Mouse (Mus musculus) B cell, adult (primary cell): ENCODE measurements around the gene Pou2f3. TPM values are rescaled to one million over a fixed set of nuclear protein-coding genes. Genes with fewer than 3 reads are reported as not detected.

Experiments
- total RNA-seq: library from RNA; stranded (reverse); gene quantifications from 4 replicates; pipeline ENCODE4 v1.2.4, GENCODE M21; 2023; ENCODE audit not compliant: inconsistent age

Gene Pou2f3
- not detected in 4 replicates for total RNA-seq

DNA sequence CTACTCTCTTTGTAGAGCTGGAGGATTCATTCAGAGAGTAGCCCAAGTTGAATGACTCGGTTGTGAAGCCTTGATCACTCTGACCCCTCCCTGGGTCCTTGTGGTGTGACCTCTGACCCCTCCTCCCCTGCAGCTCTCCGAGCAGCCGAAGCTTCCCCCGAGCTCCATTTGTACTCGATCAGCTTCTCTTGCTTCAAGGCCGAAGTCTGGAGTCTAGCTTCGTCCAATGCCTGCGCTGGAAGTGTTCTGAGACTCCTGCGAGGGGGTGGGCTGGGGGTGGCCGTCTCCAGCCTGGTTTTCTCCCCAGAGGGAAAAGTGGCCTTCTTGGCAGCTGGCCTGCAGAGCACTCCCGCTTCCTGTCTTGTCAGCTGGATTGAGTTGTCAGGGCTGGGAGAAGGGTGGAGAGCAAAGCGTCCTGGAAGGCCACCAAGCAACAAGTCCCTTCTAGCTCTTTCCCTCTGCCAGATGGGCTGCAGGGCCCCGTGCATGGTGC is at the start of gene Pou2f3:
Gene Pou2f3 (minus strand): TSS at position 180 of the 493 bp plus-strand sequence.

GRCm38 (mm10) chr9:43239712-43240593 is 29.8 kb upstream of the Pou2f3 start, which contains the start of gene Oaf:
TSS of gene Oaf (minus strand) at chr9:43239911.

GRCm38 (mm10) chr9:43116134-43116996 is 93.8 kb downstream of the Pou2f3 start, which contains the start of gene Tmem136:
TSS of gene Tmem136 (minus strand) at chr9:43116570.

DNA sequence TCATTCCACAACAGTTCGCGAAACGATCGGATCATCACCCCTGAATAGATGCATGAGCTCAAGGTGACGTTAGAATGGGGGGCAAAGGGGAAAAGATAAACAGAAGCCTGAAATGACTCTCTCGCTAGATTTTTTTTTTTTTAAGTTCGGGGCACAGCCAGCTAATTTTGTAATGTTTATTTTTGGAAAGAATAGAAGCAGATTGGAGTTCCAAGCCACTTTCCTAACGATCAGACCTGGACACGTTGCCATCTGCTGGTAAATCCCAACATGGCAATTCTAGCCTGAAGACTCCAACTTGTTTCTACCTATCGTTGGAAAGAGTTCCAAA is 103.0 kb downstream of the Pou2f3 start, which contains the start of gene Arhgef12:
Gene Arhgef12 (minus strand): TSS at position 53 of the 331 bp plus-strand sequence.

Other genes starting within 250 kb of the Pou2f3 start
- 10.2 to 16.5 TPM (median 12.0 TPM) in 4 replicates for gene Arhgef12, start 103.1 kb downstream of the Pou2f3 start, total RNA-seq
- gene Tmem136, start 93.8 kb downstream of the Pou2f3 start, total RNA-seq = not detected in 4 replicates
- gene Oaf, start 29.5 kb upstream of the Pou2f3 start, total RNA-seq = 0.81 to 2.9 TPM (median 1.7 TPM) in 4 replicates
- gene Trim29, start 100.5 kb upstream of the Pou2f3 start, total RNA-seq = not detected in 4 replicates